Mouse (Mus musculus): ENCODE results near the gene Atoh8. TPM values are rescaled to one million over a fixed set of nuclear protein-coding genes. Genes with fewer than 3 reads are reported as not detected.

The Atoh8 gene
- total and polyA plus RNA-seq, 3 experiments, result 0.23 to 5.0 (median 1.6) TPM

DNA sequence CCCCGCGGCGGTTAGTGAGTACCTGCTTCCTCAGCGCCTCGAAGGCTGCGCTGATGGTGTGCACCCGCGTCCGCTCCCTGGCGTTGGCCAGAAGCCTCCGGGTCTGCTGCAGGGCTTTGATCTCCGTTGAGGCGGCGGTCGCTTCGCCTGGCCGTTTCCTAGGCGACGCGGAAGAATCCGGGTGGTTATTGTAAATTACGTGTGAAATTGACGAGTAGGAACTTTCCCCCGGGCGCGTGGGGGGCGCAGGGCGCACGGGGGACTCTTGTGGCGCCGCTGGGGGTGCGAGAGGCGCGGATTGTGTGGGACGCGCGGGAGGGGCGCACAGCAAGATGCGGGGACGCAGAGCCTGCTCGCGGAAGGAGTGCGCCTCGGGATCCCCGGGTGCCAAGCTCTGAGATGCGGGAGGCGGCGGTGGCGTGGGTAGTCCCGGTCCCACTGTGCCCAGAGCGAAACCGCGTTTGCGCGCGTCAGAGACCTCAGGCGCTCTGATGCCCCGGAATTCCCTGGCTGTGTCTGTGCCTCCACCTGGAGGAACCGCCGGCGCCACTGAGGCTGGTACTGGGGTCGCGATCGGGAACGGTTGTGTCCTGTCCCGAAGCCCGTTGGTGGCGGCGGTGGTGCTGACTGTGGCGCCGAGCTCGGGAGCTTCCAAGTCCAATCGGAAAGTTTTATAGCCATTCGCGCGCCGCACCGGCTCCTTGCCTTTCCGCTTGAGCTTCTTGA lies 842 bp downstream of the Atoh8 start:
- in situ Hi-C loops (cut with MboI; ENCODE audit: low pct_ligation_motif_present, low pct_unique_long_range_greater_than_20kb, low sequenced_read_pairs) (loop anchor here (5.0 kb wide), 1 partner anchor 47 kb away; no protein-coding TSS in a partner anchor), dilution Hi-C loops (cut with MboI; ENCODE audit: extremely low pct_ligation_motif_present, extremely low pct_unique_long_range_greater_than_20kb, low sequenced_read_pairs) (no loop called here)
- Histone ChIP-seq H3K4me2 (ENCODE audit: insufficient read depth, low read depth, poor library complexity, severe bottlenecking) (peak overlapping the region; percentile 94), H3K79me2 (replicated peaks; ENCODE audit: control insufficient read depth, extremely low read depth, insufficient read depth, poor library complexity, severe bottlenecking) (no peaks in the 10 kb centered on the region), H3K27me3 (replicated peaks) (peaks cover 84% of the 10 kb centered on the region), H3K4me3 (replicated peaks in 1 of 3; ENCODE audit: low read depth in 2 of 3, low read length in 2 of 3, poor library complexity in 1 of 3) (peak overlapping the region; percentile 36 to 76 (median 48)), H3K9ac (ENCODE audit: insufficient read depth, low read depth) (peak overlapping the region; percentile 58), H3K4me1 (ENCODE audit: control insufficient read depth in 1 of 2, insufficient read depth in 2 of 2) (peaks cover 24 to 66% of the 10 kb centered on the region in 2 experiments), H3K9me3 (replicated peaks; ENCODE audit: low read length) (peaks cover 3% of the 10 kb centered on the region), H3K27ac (ENCODE audit: insufficient read depth, low read depth) (peak overlapping the region; percentile 87), H3K36me3 (replicated peaks in 1 of 2; ENCODE audit: control insufficient read depth in 1 of 2, insufficient read depth in 1 of 2, low read length in 1 of 2) (no peaks in the 10 kb centered on the region)
- TF ChIP-seq NRF1 (IDR thresholded peaks at IDR 0.05; ENCODE audit: low read depth, low read length), result no peak
- TF ChIP-seq UBTF (IDR thresholded peaks at IDR 0.05; ENCODE audit: low read depth, low read length), result peak; percentile 48; the same call in 1 of the 2 replicates
- no peak for DNase-seq (ENCODE audit: extremely low read depth)

DNA sequence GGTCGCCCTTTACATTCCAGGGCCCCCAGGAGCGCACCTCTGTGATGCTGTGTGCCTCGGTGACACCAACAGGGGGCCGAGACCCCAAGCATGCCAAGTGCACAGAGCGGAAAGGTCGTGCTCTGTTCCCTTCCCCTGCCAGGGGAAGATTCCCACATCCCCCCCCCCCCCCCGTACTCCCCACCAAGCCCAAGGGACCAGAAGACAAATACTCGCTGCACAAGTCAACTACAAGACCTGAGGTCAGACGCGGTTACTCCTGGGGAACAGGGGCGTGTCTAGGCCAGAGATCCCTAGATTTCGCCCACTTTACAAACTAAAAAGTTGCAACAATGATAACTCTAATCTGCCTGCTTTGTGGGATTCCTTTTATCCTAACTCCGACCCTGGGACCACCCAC lies 1.4 kb downstream of the Atoh8 start:
- dilution Hi-C loops (cut with MboI; ENCODE audit: extremely low pct_ligation_motif_present, extremely low pct_unique_long_range_greater_than_20kb, low sequenced_read_pairs) (no loop called here), in situ Hi-C loops (cut with MboI; ENCODE audit: low pct_ligation_motif_present, low pct_unique_long_range_greater_than_20kb, low sequenced_read_pairs) (no loop called here)
- no peaks in the 10 kb centered on the region for H3K79me2 ChIP-seq (replicated peaks; ENCODE audit: control insufficient read depth, extremely low read depth, insufficient read depth, poor library complexity, severe bottlenecking)
- H3K4me1 ChIP-seq (ENCODE audit: control insufficient read depth in 1 of 2, insufficient read depth in 2 of 2), result peaks cover 24 to 67% of the 10 kb centered on the region in 2 experiments
- no peak for DNase-seq (ENCODE audit: extremely low read depth)
- TF ChIP-seq MEF2A (IDR thresholded peaks at IDR 0.05; ENCODE audit: borderline replicate concordance, low read depth, low read length) (no peak), E2F4 (IDR thresholded peaks at IDR 0.05; ENCODE audit: insufficient replicate concordance, low read depth, low read length) (no peak), SMC3 (IDR thresholded peaks at IDR 0.05; ENCODE audit: low read depth, low read length) (no peak), POLR2A (IDR thresholded peaks at IDR 0.05; ENCODE audit: low read depth, low read length) (no peak), CTCF (conservative IDR thresholded peaks at IDR 0.05 in 1 of 2, IDR thresholded peaks at IDR 0.05 in 1 of 2; ENCODE audit: low read depth in 2 of 2, low read length in 2 of 2) (no peak), NELFE (IDR thresholded peaks at IDR 0.05; ENCODE audit: low read depth, low read length) (no peak), ZMIZ1 (IDR thresholded peaks at IDR 0.05; ENCODE audit: low read depth, low read length) (no peak), BHLHE40 (IDR thresholded peaks at IDR 0.05; ENCODE audit: low read depth, low read length) (no peak), USF1 (IDR thresholded peaks at IDR 0.05; ENCODE audit: low read depth, low read length) (no peak), MYC (IDR thresholded peaks at IDR 0.05; ENCODE audit: low read depth, low read length) (no peak), TBP (conservative IDR thresholded peaks at IDR 0.05; ENCODE audit: low read depth, low read length) (no peak), PAX5 (IDR thresholded peaks at IDR 0.05; ENCODE audit: low read length) (no peak), ZC3H11A (IDR thresholded peaks at IDR 0.05; ENCODE audit: low read depth, low read length) (no peak), MAFK (IDR thresholded peaks at IDR 0.05; ENCODE audit: insufficient replicate concordance, low read length) (no peak)
- no peaks in the 10 kb centered on the region for H3K36me3 ChIP-seq (replicated peaks in 1 of 2; ENCODE audit: control insufficient read depth in 1 of 2, insufficient read depth in 1 of 2, low read length in 1 of 2)
- peak overlapping the region in 2 of 3 experiments; percentile 36 to 76 for H3K4me3 ChIP-seq (replicated peaks in 1 of 3; ENCODE audit: low read depth in 2 of 3, low read length in 2 of 3, poor library complexity in 1 of 3)
- peak overlapping the region; percentile 94 for H3K4me2 ChIP-seq (ENCODE audit: insufficient read depth, low read depth, poor library complexity, severe bottlenecking)
- H3K9ac ChIP-seq (ENCODE audit: insufficient read depth, low read depth), result peak overlapping the region; percentile 13; the same call in 1 of the 2 replicates
- H3K27ac ChIP-seq (ENCODE audit: insufficient read depth, low read depth), result no peak overlapping the region
- H3K27me3 ChIP-seq (replicated peaks), result peaks cover 84% of the 10 kb centered on the region
- H3K9me3 ChIP-seq (replicated peaks; ENCODE audit: low read length), result peaks cover 3% of the 10 kb centered on the region

Measured in CH12.LX (cell line).